Mouse (Mus musculus) ES-Bruce4 (cell line): ENCODE data around the gene 1700024P04Rik.

Experiments used
- EP300 ChIP-seq: IDR thresholded peaks from 2 replicates; pipeline ENCODE4 v1.6.1; 2011; ENCODE audit warnings: low read depth, low read length; ENCODE audit not compliant: insufficient read depth
- POLR2A ChIP-seq: IDR thresholded peaks from one replicate; pipeline ENCODE4 v1.8.1; 2011; ENCODE audit warnings: low read length; ENCODE audit not compliant: insufficient read depth

- TF ChIP-seq POLR2A: no peak
- TF ChIP-seq EP300: no peak
Observed at GRCm38 (mm10) chr13:99016696-99017095, 32.3 kb upstream of the 1700024P04Rik start.
